Mouse (Mus musculus) ES-Bruce4 (cell line): Measurements from ENCODE around the gene Ubr4.

ENCODE experiments used
- CTCF ChIP-seq: IDR thresholded peaks from one replicate; pipeline ENCODE4 v1.8.1; 2011; ENCODE audit warnings: low read depth, low read length
- EP300 ChIP-seq: IDR thresholded peaks from 2 replicates; pipeline ENCODE4 v1.6.1; 2011; ENCODE audit warnings: low read depth, low read length; ENCODE audit not compliant: insufficient read depth
- POLR2A ChIP-seq: IDR thresholded peaks from one replicate; pipeline ENCODE4 v1.8.1; 2011; ENCODE audit warnings: low read length; ENCODE audit not compliant: insufficient read depth

GRCm38 (mm10) chr4:139491541-139492170, 139.2 kb downstream of the Ubr4 start:
- TF ChIP-seq CTCF: no peak
- TF ChIP-seq EP300: no peak
- TF ChIP-seq POLR2A: no peak
